Mouse (Mus musculus): Measurements from ENCODE around the gene Olfr1179. TPM values are rescaled to one million over a fixed set of nuclear protein-coding genes. Genes with fewer than 3 reads are reported as not detected.
"Not testable (repeated sequence)": the region's sequence is repeated elsewhere in the genome, so short reads cannot be mapped to it uniquely, and the experiment has no call there.

Olfr1179 gene
- total RNA-seq (2014; rRNA removed): not detected in 2 replicates
- polyA plus RNA-seq (2015; fragmentation: Nextera tagmentation; extraction: Ambion mirVana): not detected in 2 replicates

- Histone ChIP-seq H3K4me2 (ENCODE audit: low read depth) (no peak within 1 kb of the TSS), H3K4me1 (ENCODE audit: insufficient read depth) (no peaks in the 10 kb centered on the region), H3K4me3 (ENCODE audit: low read depth, low read length) (no peak within 1 kb of the TSS), H3K36me3 (ENCODE audit: insufficient read depth) (no peaks in the 10 kb centered on the region), H3K9ac (no peak within 1 kb of the TSS), H3K9me3 (ENCODE audit: low read length) (no peaks in the 10 kb centered on the region), H3K27me3 (ENCODE audit: insufficient read depth, low read length) (no peaks in the 10 kb centered on the region), H3K27ac (ENCODE audit: low read depth, low read length) (no peak within 1 kb of the TSS)
- ATAC-seq: no peak
- 89% methylated on average over 3 of the region's 3 CpGs for WGBS
- no peak for TF ChIP-seq CTCF (IDR thresholded peaks at IDR 0.05; ENCODE audit: low read depth)
- DNase-seq: no peak
Measured at GRCm38 (mm10) chr2:88406353-88406752, at the start of gene Olfr1179. Gene Olfr1179, minus strand, starts transcription at chr2:88406453.

GRCm38 (mm10) chr2:88454567-88454966 is 48.3 kb upstream of the Olfr1179 start, which contains the start of gene Olfr1183:
Gene Olfr1183, plus strand, starts transcription at chr2:88454867.
- H3K27ac ChIP-seq (ENCODE audit: low read depth, low read length); DNase-seq; H3K9ac ChIP-seq; H3K27me3 ChIP-seq (ENCODE audit: insufficient read depth, low read length); H3K4me3 ChIP-seq (ENCODE audit: low read depth, low read length); H3K4me1 ChIP-seq (ENCODE audit: insufficient read depth); ATAC-seq; H3K36me3 ChIP-seq (ENCODE audit: insufficient read depth); H3K9me3 ChIP-seq (ENCODE audit: low read length); H3K4me2 ChIP-seq (ENCODE audit: low read depth): not testable (repeated sequence)
- 78% methylated on average over 1 of the region's 1 CpGs for WGBS

- DNase-seq: no peak
- TF ChIP-seq CTCF (IDR thresholded peaks at IDR 0.05; ENCODE audit: low read depth): no peak
Measured at GRCm38 (mm10) chr2:88449031-88449430, 42.8 kb upstream of the Olfr1179 start, which contains the start of gene Gm13757. Gene Gm13757, minus strand, starts transcription at chr2:88449131.

GRCm38 (mm10) chr2:88426071-88426470 is 19.8 kb upstream of the Olfr1179 start, which contains the start of gene Olfr1181:
Gene Olfr1181, minus strand, starts transcription at chr2:88426171.
- no peak within 1 kb of the TSS for H3K4me2 ChIP-seq (ENCODE audit: low read depth)
- H3K36me3 ChIP-seq (ENCODE audit: insufficient read depth): no peaks in the 10 kb centered on the region
- ATAC-seq (no peak), DNase-seq (no peak)
- H3K27ac ChIP-seq (ENCODE audit: low read depth, low read length): no peak within 1 kb of the TSS
- no peaks in the 10 kb centered on the region for H3K9me3 ChIP-seq (ENCODE audit: low read length)
- no peak within 1 kb of the TSS for H3K4me3 ChIP-seq (ENCODE audit: low read depth, low read length)
- TF ChIP-seq CTCF (IDR thresholded peaks at IDR 0.05; ENCODE audit: low read depth): no peak
- no peaks in the 10 kb centered on the region for H3K4me1 ChIP-seq (ENCODE audit: insufficient read depth)
- WGBS: 94% methylated on average over 1 of the region's 1 CpGs
- H3K9ac ChIP-seq: no peak within 1 kb of the TSS
- no peaks in the 10 kb centered on the region for H3K27me3 ChIP-seq (ENCODE audit: insufficient read depth, low read length)

More at GRCm38 (mm10) chr2:88449031-88449430, 42.8 kb upstream of the Olfr1179 start, which contains the start of gene Gm13757:
- Histone ChIP-seq H3K9me3 (ENCODE audit: low read length) (no peaks in the 10 kb centered on the region), H3K4me1 (ENCODE audit: insufficient read depth) (no peaks in the 10 kb centered on the region), H3K4me3 (ENCODE audit: low read depth, low read length) (no peak within 1 kb of the TSS), H3K36me3 (ENCODE audit: insufficient read depth) (no peaks in the 10 kb centered on the region), H3K27ac (ENCODE audit: low read depth, low read length) (no peak within 1 kb of the TSS), H3K27me3 (ENCODE audit: insufficient read depth, low read length) (no peaks in the 10 kb centered on the region), H3K4me2 (ENCODE audit: low read depth) (no peak within 1 kb of the TSS), H3K9ac (no peak within 1 kb of the TSS)
- ATAC-seq: no peak
- 93% methylated on average over 1 of the region's 1 CpGs for WGBS

- Histone ChIP-seq H3K9me3 (ENCODE audit: low read length) (no peaks in the 10 kb centered on the region), H3K4me2 (ENCODE audit: low read depth) (no peak within 1 kb of the TSS), H3K27ac (ENCODE audit: low read depth, low read length) (no peak within 1 kb of the TSS), H3K4me1 (ENCODE audit: insufficient read depth) (no peaks in the 10 kb centered on the region), H3K36me3 (ENCODE audit: insufficient read depth) (no peaks in the 10 kb centered on the region), H3K27me3 (ENCODE audit: insufficient read depth, low read length) (no peaks in the 10 kb centered on the region), H3K9ac (no peak within 1 kb of the TSS), H3K4me3 (ENCODE audit: low read depth, low read length) (no peak within 1 kb of the TSS)
- no peak for TF ChIP-seq CTCF (IDR thresholded peaks at IDR 0.05; ENCODE audit: low read depth)
- no peak for DNase-seq
- 90% methylated on average over 2 of the region's 2 CpGs for WGBS
- ATAC-seq: no peak
Measured at GRCm38 (mm10) chr2:88419051-88419450, 12.8 kb upstream of the Olfr1179 start, which contains the start of gene Olfr1180. Gene Olfr1180, minus strand, starts transcription at chr2:88419151.

GRCm38 (mm10) chr2:88386762-88387161 is 19.5 kb downstream of the Olfr1179 start, which contains the start of gene Olfr1178:
Gene Olfr1178, plus strand, starts transcription at chr2:88387062.
- H3K36me3 ChIP-seq (ENCODE audit: insufficient read depth): no peaks in the 10 kb centered on the region
- no peak within 1 kb of the TSS for H3K9ac ChIP-seq
- no peak within 1 kb of the TSS for H3K4me3 ChIP-seq (ENCODE audit: low read depth, low read length)
- no peak within 1 kb of the TSS for H3K27ac ChIP-seq (ENCODE audit: low read depth, low read length)
- no peaks in the 10 kb centered on the region for H3K9me3 ChIP-seq (ENCODE audit: low read length)
- no peak for TF ChIP-seq CTCF (IDR thresholded peaks at IDR 0.05; ENCODE audit: low read depth)
- 90% methylated on average over 1 of the region's 1 CpGs for WGBS
- H3K27me3 ChIP-seq (ENCODE audit: insufficient read depth, low read length): no peaks in the 10 kb centered on the region
- no peaks in the 10 kb centered on the region for H3K4me1 ChIP-seq (ENCODE audit: insufficient read depth)
- H3K4me2 ChIP-seq (ENCODE audit: low read depth): no peak within 1 kb of the TSS
- ATAC-seq (no peak), DNase-seq (no peak)

- Histone ChIP-seq H3K4me1 (ENCODE audit: insufficient read depth) (no peaks in the 10 kb centered on the region), H3K9me3 (ENCODE audit: low read length) (no peaks in the 10 kb centered on the region), H3K27ac (ENCODE audit: low read depth, low read length) (no peak overlapping the region), H3K4me3 (ENCODE audit: low read depth, low read length) (no peak overlapping the region), H3K9ac (no peak overlapping the region), H3K4me2 (ENCODE audit: low read depth) (no peak overlapping the region), H3K36me3 (ENCODE audit: insufficient read depth) (no peaks in the 10 kb centered on the region), H3K27me3 (ENCODE audit: insufficient read depth, low read length) (no peaks in the 10 kb centered on the region)
- DNase-seq (peak; percentile 58), ATAC-seq (peak; percentile 61)
- TF ChIP-seq CTCF (IDR thresholded peaks at IDR 0.05; ENCODE audit: low read depth): peak; percentile 72
- WGBS: 3% methylated on average over 2 of the region's 2 CpGs
Measured at GRCm38 (mm10) chr2:88356304-88356703, 49.9 kb downstream of the Olfr1179 start.

Other genes with a start within 250 kb of the Olfr1179 start
- not detected in 2 replicates for gene Olfr1168, start 224.6 kb downstream of the Olfr1179 start, total RNA-seq (2014; rRNA removed)
- gene Olfr1168, start 224.6 kb downstream of the Olfr1179 start, polyA plus RNA-seq (2015; fragmentation: Nextera tagmentation; extraction: Ambion mirVana): not detected in 2 replicates
- not detected in 2 replicates for gene Olfr1170, start 178.1 kb downstream of the Olfr1179 start, total RNA-seq (2014; rRNA removed)
- gene Olfr1170, start 178.1 kb downstream of the Olfr1179 start, polyA plus RNA-seq (2015; fragmentation: Nextera tagmentation; extraction: Ambion mirVana): not detected in 2 replicates
- not detected in 2 replicates for gene Olfr1173, start 126.6 kb downstream of the Olfr1179 start, total RNA-seq (2014; rRNA removed)
- gene Olfr1173, start 126.6 kb downstream of the Olfr1179 start, polyA plus RNA-seq (2015; fragmentation: Nextera tagmentation; extraction: Ambion mirVana): not detected in 2 replicates
- not detected in 2 replicates for gene Olfr1174-ps, start 91.3 kb downstream of the Olfr1179 start, total RNA-seq (2014; rRNA removed)
- gene Olfr1174-ps, start 91.3 kb downstream of the Olfr1179 start, polyA plus RNA-seq (2015; fragmentation: Nextera tagmentation; extraction: Ambion mirVana): not detected in 2 replicates
- gene Olfr1175-ps, start 79.2 kb downstream of the Olfr1179 start, total RNA-seq (2014; rRNA removed): not detected in 2 replicates
- not detected in 2 replicates for gene Olfr1175-ps, start 79.2 kb downstream of the Olfr1179 start, polyA plus RNA-seq (2015; fragmentation: Nextera tagmentation; extraction: Ambion mirVana)
- not detected in 2 replicates for gene Olfr1176, start 69.7 kb downstream of the Olfr1179 start, total RNA-seq (2014; rRNA removed)
- not detected in 2 replicates for gene Olfr1176, start 69.7 kb downstream of the Olfr1179 start, polyA plus RNA-seq (2015; fragmentation: Nextera tagmentation; extraction: Ambion mirVana)
- not detected in 2 replicates for gene Olfr1177-ps, start 60.0 kb downstream of the Olfr1179 start, total RNA-seq (2014; rRNA removed)
- not detected in 2 replicates for gene Olfr1177-ps, start 60.0 kb downstream of the Olfr1179 start, polyA plus RNA-seq (2015; fragmentation: Nextera tagmentation; extraction: Ambion mirVana)
- not detected in 2 replicates for gene Olfr1178, start 19.4 kb downstream of the Olfr1179 start, total RNA-seq (2014; rRNA removed)
- not detected in 2 replicates for gene Olfr1178, start 19.4 kb downstream of the Olfr1179 start, polyA plus RNA-seq (2015; fragmentation: Nextera tagmentation; extraction: Ambion mirVana)
- gene Olfr1180, start 12.7 kb upstream of the Olfr1179 start, total RNA-seq (2014; rRNA removed): not detected in 2 replicates
- gene Olfr1180, start 12.7 kb upstream of the Olfr1179 start, polyA plus RNA-seq (2015; fragmentation: Nextera tagmentation; extraction: Ambion mirVana): not detected in 2 replicates
- gene Olfr1181, start 19.7 kb upstream of the Olfr1179 start, total RNA-seq (2014; rRNA removed): not detected in 2 replicates
- gene Olfr1181, start 19.7 kb upstream of the Olfr1179 start, polyA plus RNA-seq (2015; fragmentation: Nextera tagmentation; extraction: Ambion mirVana): not detected in 2 replicates
- not detected in 2 replicates for gene Gm13757, start 42.7 kb upstream of the Olfr1179 start, total RNA-seq (2014; rRNA removed)
- gene Gm13757, start 42.7 kb upstream of the Olfr1179 start, polyA plus RNA-seq (2015; fragmentation: Nextera tagmentation; extraction: Ambion mirVana): not detected in 2 replicates
- not detected in 2 replicates for gene Olfr1183, start 48.4 kb upstream of the Olfr1179 start, total RNA-seq (2014; rRNA removed)
- gene Olfr1183, start 48.4 kb upstream of the Olfr1179 start, polyA plus RNA-seq (2015; fragmentation: Nextera tagmentation; extraction: Ambion mirVana): not detected in 2 replicates
- gene Olfr1184, start 77.1 kb upstream of the Olfr1179 start, total RNA-seq (2014; rRNA removed): not detected in 2 replicates
- not detected in 2 replicates for gene Olfr1184, start 77.1 kb upstream of the Olfr1179 start, polyA plus RNA-seq (2015; fragmentation: Nextera tagmentation; extraction: Ambion mirVana)
- gene Olfr1185-ps1, start 86.9 kb upstream of the Olfr1179 start, total RNA-seq (2014; rRNA removed): not detected in 2 replicates
- gene Olfr1185-ps1, start 86.9 kb upstream of the Olfr1179 start, polyA plus RNA-seq (2015; fragmentation: Nextera tagmentation; extraction: Ambion mirVana): not detected in 2 replicates
- gene Olfr1186, start 112.1 kb upstream of the Olfr1179 start, total RNA-seq (2014; rRNA removed): not detected in 2 replicates
- gene Olfr1186, start 112.1 kb upstream of the Olfr1179 start, polyA plus RNA-seq (2015; fragmentation: Nextera tagmentation; extraction: Ambion mirVana): not detected in 2 replicates
- gene Olfr1188, start 150.5 kb upstream of the Olfr1179 start, total RNA-seq (2014; rRNA removed): not detected in 2 replicates
- gene Olfr1188, start 150.5 kb upstream of the Olfr1179 start, polyA plus RNA-seq (2015; fragmentation: Nextera tagmentation; extraction: Ambion mirVana): not detected in 2 replicates
- gene Olfr1189, start 180.0 kb upstream of the Olfr1179 start, total RNA-seq (2014; rRNA removed): 0.19 TPM in 1 of 2 replicates, not detected in the other
- gene Olfr1189, start 180.0 kb upstream of the Olfr1179 start, polyA plus RNA-seq (2015; fragmentation: Nextera tagmentation; extraction: Ambion mirVana): not detected in 2 replicates
- gene Olfr1191-ps1, start 234.1 kb upstream of the Olfr1179 start, total RNA-seq (2014; rRNA removed): not detected in 2 replicates
- gene Olfr1191-ps1, start 234.1 kb upstream of the Olfr1179 start, polyA plus RNA-seq (2015; fragmentation: Nextera tagmentation; extraction: Ambion mirVana): not detected in 2 replicates
- gene Olfr1192-ps1, start 242.1 kb upstream of the Olfr1179 start, total RNA-seq (2014; rRNA removed): not detected in 2 replicates
- gene Olfr1192-ps1, start 242.1 kb upstream of the Olfr1179 start, polyA plus RNA-seq (2015; fragmentation: Nextera tagmentation; extraction: Ambion mirVana): not detected in 2 replicates

Data from forebrain, postnatal 0 days (tissue).